Mouse (Mus musculus) Patski (cell line): ENCODE measurements around the gene Apol8. TPM values are rescaled to one million over a fixed set of nuclear protein-coding genes. Genes with fewer than 3 reads are reported as not detected.
A peak's percentile ranks its signal among the peaks of the same experiment; 100 is the strongest.

Experiments used
- ATAC-seq: fragments of 100-300 bp; one replicate; pipeline ENCODE4 v1.8.0; 2021
- CTCF ChIA-PET: fragments of 350-600 bp; sonication (Branson Sonifier 250); formaldehyde crosslinking; loops from one replicate; lab custom pipeline; 2022; ENCODE audit warnings: inconsistent platforms; lab: Charles Lee
- POLR2A ChIA-PET: fragments of 350-600 bp; sonication (Branson Sonifier 250); formaldehyde crosslinking; loops from one replicate; lab custom pipeline; 2022; ENCODE audit warnings: antibody characterized with exemption, inconsistent platforms; lab: Charles Lee
- DNase-seq: peaks from one replicate; pipeline ENCODE4 v3.0.0-alpha.2; 2011; ENCODE audit warnings: low read depth, low spot score
- H3K27me3 ChIP-seq: fragments of 371-371 bp; one replicate; pipeline ENCODE4 v1.5.1; 2021
- CTCF ChIP-seq: fragments of 100-300 bp; IDR thresholded peaks from one replicate; pipeline ENCODE4 v1.5.1; 2021
- in situ Hi-C: fragments of 300-500 bp; cut with MboI; formaldehyde crosslinking; loops from 3 replicates; pipeline ENCODE4 v1.11.1; 2018; ENCODE audit warnings: low pct_unique_long_range_greater_than_20kb, mixed read lengths
- polyA plus RNA-seq: library from polyadenylated mRNA; unstranded; gene quantifications from one replicate; pipeline ENCODE4 v1.2.3, GENCODE M21; 2021

Gene Apol8
- polyA plus RNA-seq, 1 experiment from 2014 or later = 0.37 TPM

DNA sequence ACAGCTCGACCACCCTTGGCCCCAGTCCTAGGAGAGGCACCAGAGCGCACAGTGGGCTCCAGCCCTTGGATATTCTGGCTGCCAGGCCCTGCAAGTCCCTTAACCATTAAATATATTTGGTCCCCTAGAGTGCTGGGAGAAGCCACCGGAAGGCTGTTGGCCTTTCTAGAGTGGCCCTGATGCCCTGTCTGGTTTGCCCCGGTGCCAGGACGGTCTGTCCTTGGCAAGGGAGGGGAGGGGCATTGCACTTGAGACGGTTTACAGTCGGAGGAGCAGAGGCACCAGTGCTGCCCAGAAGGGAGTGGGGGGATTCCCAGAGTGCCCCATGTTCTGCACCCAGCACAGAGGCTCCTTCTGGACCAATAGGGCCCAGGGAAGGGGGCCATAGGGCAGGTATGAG, 4.3 kb upstream of the Apol8 start:
- in situ Hi-C loops = no loop called here

DNA sequence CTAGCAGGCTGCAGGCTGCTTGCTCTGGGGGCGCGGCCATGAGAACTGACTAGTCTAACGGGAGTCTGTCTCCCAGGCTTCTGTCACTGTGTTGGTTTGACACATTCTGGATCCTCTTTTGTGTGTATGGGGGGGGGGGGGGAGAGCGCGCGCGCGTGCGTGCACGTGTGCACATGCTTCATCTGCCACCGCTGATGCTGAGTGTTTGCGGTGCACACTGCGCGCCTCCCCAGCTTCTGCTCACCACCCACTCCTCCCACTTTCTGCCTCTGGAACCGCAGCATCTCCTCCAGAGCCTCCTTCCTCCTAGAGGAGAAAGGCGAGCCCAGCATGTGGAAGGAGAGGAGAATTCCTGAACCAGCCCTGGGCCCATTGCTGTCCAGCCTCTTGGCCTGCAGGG, 3.2 kb upstream of the Apol8 start:
- TF ChIP-seq CTCF = no peak
- in situ Hi-C loops = no loop called here
- DNase-seq = no peak
- ChIA-PET POLR2A (interaction anchor here (0.7 kb wide), 1 partner anchor 212 kb away, joined by 4 read pairs; no protein-coding TSS in a partner anchor), CTCF (interaction anchor here (8.2 kb wide), 1 partner anchor 17 kb away, joined by 49 read pairs; no protein-coding TSS in a partner anchor)
- no peak for ATAC-seq
- no peaks in the 10 kb centered on the region for H3K27me3 ChIP-seq

More for the DNA sequence above, 4.3 kb upstream of the Apol8 start:
- TF ChIP-seq CTCF = no peak
- ATAC-seq = no peak
- DNase-seq = no peak
- CTCF ChIA-PET = interaction anchor here (8.2 kb wide), 1 partner anchor 16 kb away, joined by 49 read pairs; no protein-coding TSS in a partner anchor
- no peaks in the 10 kb centered on the region for H3K27me3 ChIP-seq
- POLR2A ChIA-PET = no interaction called here

DNA sequence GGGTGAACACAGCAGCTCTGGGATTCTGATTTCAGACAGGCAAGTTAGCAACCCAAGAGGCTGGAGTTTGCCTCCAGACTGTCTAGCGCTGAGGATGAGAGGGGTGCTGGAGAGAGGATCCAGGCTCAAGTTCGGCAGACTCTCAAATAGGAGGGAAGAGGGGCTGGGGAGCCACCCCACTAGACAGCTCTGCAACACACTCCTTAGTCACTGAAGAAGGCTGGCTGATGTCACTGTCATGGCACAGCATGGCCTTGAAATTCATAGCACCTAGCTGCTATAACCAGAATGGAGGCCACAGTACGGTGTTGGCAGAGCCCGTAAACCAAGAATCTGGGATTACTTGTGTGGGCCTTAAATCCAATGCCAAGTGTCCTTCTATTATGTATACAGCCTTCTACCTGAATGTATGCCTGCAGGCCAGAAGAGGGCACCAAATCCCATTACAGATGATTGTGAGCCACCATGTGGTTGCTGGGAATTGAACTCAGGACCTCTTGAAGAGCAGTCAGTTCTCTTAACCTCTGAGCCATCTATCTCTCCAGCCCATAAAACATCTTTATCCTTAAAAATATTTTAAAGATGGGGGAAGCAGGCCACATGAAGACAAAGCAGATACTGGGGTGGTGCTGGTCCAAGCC, 903 bp upstream of the Apol8 start:
- in situ Hi-C loops = no loop called here
- ChIA-PET POLR2A (no interaction called here), CTCF (interaction anchor here (0.6 to 2.1 kb wide), 6 partner anchors 9 to 164 kb away, joined by 3 to 8 read pairs (median 4); no protein-coding TSS in a partner anchor)

DNA sequence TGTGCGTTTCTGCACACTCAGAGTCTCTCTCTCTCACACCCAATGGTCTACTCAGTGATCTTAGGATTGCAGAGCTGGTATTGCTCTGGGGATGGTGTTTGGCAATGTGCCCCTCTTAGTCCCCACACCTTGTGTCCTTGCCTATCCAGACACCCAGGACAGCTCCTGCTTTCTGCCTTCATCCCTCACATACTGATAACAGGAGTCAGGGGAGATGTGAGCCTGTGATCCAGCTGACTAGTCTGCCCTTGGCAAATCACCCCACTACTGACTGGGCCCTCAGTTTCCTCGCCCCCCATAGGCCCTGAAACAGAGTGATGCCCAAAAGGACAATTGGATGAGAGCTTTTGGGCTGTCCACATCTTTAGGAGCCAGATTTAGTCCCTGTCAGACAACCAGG, 722 bp downstream of the Apol8 start:
- ChIA-PET POLR2A (no interaction called here), CTCF (interaction anchor here (2.1 kb wide), 1 partner anchor 11 kb away, joined by 8 read pairs; no protein-coding TSS in a partner anchor)
- in situ Hi-C loops = no loop called here
- ATAC-seq = no peak
- TF ChIP-seq CTCF = no peak
- H3K27me3 ChIP-seq = no peaks in the 10 kb centered on the region
- no peak for DNase-seq

More for the DNA sequence above, 903 bp upstream of the Apol8 start:
- TF ChIP-seq CTCF = no peak
- no peaks in the 10 kb centered on the region for H3K27me3 ChIP-seq
- DNase-seq (no peak), ATAC-seq (no peak)

DNA sequence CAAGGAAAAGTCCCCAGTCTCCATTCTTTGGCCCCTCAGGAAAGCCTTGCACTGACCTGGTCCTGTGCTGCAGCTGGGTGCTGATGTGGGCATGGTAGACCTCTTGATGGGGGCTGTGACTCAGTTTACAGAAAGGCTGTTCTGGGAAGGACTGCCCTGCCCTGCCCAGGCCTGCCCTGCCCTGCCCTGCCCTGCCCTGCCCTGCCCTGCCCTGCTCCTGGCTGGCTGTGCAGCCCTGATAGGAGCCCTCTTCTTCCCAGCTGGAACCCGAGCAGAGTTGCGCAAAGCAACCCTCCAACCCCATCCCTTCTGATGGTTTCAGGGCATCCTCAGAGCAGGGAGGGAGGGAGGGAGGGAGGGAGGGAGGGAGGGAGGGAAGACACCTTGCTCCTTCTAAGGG, 1.7 kb downstream of the Apol8 start:
- in situ Hi-C loops = no loop called here
- DNase-seq (no peak), ATAC-seq (no peak)
- POLR2A ChIA-PET = no interaction called here
- TF ChIP-seq CTCF = no peak
- CTCF ChIA-PET = no interaction called here
- no peaks in the 10 kb centered on the region for H3K27me3 ChIP-seq

DNA sequence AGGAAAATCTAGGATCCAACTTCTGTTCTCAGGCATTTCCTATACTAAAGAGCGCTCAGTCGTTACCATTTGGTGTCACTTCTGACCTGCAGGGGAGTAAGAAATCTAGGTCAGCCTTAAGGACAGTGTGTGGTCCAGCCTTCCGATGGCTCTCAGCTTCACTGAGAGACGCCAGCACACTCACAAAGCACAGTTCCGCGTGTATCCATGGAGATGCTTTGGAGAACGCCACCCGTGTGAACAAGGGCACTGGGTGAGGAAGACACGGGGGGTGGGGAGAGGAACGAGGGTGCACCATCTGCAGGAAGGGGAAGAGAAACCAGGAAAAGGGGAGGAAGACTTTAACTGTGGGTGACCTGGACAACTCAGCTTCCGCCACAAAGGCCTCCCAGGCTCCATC, 4.4 kb downstream of the Apol8 start:
- in situ Hi-C loops = no loop called here
- CTCF ChIA-PET = no interaction called here
- no peak for ATAC-seq
- no peak for TF ChIP-seq CTCF
- H3K27me3 ChIP-seq = no peaks in the 10 kb centered on the region
- POLR2A ChIA-PET = no interaction called here
- no peak for DNase-seq

DNA sequence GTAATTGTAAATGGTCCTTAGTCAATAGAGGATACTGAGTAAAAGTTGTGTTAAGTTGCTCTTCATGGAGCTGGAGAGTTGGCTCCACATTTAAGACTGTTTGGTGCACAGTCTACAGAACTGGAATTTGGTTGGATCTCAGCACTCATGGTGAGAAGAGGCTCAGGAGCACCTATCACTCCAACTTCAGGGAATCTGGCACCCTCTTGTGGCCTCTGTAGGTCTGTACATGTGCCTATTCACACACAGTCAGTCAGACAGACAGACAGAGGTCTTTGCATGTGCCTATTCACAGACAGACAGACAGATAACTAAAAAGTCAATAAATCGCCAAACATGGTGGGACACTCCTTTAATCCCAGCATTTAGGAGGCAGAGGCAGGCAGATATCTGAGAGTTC, 6.3 kb downstream of the Apol8 start:
- CTCF ChIA-PET = interaction anchor here (0.9 to 1.6 kb wide), 2 partner anchors 10 to 56 kb away, joined by 3 to 9 read pairs; no protein-coding TSS in a partner anchor
- TF ChIP-seq CTCF = peak; percentile 82
- ATAC-seq (no peak), DNase-seq (no peak)
- in situ Hi-C loops = no loop called here
- POLR2A ChIA-PET = interaction anchor here (0.5 kb wide), 1 partner anchor 1469 kb away, joined by 3 read pairs; no protein-coding TSS in a partner anchor
- no peaks in the 10 kb centered on the region for H3K27me3 ChIP-seq

DNA sequence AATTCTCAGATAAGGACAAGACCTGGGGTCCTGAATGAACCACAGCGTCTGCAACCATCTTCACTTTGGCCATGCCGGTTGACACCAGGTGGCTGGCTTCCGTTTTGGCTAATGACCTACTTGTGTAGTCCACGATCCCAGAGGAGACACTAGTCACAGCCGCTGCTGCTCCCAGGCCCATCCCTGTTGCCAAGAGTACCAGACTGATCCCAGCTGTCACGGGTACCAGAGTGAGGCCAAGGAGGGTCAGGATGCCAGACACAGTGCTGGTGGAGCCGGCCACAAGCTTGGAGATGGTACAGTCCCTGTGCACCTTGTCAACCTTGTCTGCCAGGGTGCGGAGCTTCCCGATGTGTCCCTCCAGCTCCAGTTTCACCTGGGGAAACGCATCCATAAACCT, 7.1 kb downstream of the Apol8 start:
- ChIA-PET CTCF (interaction anchor here (1.6 kb wide), 1 partner anchor 9 kb away, joined by 9 read pairs; no protein-coding TSS in a partner anchor), POLR2A (interaction anchor here (0.6 to 1.2 kb wide), 2 partner anchors 16 to 1024 kb away, joined by 3 to 4 read pairs; no protein-coding TSS in a partner anchor)
- DNase-seq (no peak), ATAC-seq (no peak)
- in situ Hi-C loops = no loop called here
- no peak for TF ChIP-seq CTCF
- H3K27me3 ChIP-seq = no peaks in the 10 kb centered on the region

DNA sequence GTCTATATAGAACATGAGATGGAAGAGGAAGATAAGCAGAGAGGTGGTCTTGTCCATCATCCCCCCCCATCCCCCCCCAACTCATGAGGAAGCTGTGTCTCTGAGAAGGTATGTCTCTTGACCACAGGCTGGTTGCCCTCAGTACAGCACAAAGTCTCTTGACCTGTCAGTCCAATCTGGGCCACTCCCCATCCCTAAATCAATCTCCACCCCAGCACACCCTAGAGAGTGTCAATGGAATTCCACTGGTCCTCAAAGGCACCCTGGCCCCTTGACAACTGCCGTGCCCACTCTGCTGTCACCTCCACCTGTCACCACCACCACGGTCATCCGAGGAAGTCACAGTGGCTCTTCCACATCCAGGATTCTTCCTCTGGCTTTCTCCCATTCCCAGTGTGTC, 8.4 kb downstream of the Apol8 start:
- in situ Hi-C loops = no loop called here
- H3K27me3 ChIP-seq = no peaks in the 10 kb centered on the region
- ATAC-seq (no peak), DNase-seq (no peak)
- TF ChIP-seq CTCF = no peak
- ChIA-PET POLR2A (no interaction called here), CTCF (no interaction called here)

DNA sequence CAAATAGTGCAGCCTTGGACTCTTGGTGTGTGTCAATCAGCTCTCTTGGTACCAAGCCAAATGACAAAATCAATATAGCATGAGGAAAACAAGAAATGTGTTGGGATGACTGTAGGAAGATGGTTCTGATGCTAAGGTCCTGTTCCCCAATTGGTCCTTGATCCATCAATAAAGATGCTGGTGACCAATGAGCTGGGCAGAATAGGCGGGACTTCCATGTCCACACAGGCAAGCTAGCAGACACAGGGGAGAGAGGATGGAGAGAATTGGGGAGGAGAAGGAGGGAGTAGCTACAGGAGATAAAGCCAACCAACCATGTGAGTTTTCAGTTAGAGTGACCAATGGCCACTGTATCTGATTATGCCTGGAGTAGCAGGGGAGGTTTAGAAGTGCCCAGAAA, 10.5 kb downstream of the Apol8 start:
- POLR2A ChIA-PET = no interaction called here
- ATAC-seq = no peak
- in situ Hi-C loops = no loop called here
- TF ChIP-seq CTCF = no peak
- CTCF ChIA-PET = no interaction called here
- H3K27me3 ChIP-seq = no peaks in the 10 kb centered on the region
- DNase-seq = no peak

DNA sequence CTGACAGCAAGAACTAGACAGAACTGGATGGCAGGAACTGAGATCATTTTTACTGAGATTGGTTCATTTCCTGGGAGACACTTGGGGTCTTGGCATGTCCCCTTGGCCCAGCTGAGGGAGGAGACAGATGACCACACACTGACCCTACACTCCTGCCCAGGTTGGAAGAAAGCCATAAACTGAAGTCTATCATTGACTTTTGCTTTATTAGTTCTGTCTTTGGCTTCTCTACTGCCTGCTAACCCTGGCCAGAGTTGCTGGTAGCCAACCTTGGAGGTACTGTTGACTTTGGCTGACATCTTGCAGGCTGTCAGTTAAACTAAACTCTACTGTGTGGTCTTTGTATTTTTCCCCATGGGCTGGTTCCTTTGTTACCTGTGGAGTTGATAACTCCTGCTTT, 11.7 kb downstream of the Apol8 start:
- POLR2A ChIA-PET = no interaction called here
- no peak for TF ChIP-seq CTCF
- in situ Hi-C loops = no loop called here
- DNase-seq (no peak), ATAC-seq (no peak)
- no peaks in the 10 kb centered on the region for H3K27me3 ChIP-seq
- CTCF ChIA-PET = no interaction called here
